Mouse (Mus musculus) hindbrain, embryonic 10.5 days (tissue): ENCODE measurements around the gene A4galt. TPM values are rescaled to one million over a fixed set of nuclear protein-coding genes. Genes with fewer than 3 reads are reported as not detected.

Experiments
- DNase-seq: peaks from one replicate; pipeline ENCODE4 v3.0.0-alpha.2; 2017; ENCODE audit warnings: low spot score
- H3K27ac ChIP-seq: fragments of 300-500 bp; sonication (generic); 2 replicates; pipeline ENCODE4 v1.5.1; 2016; ENCODE audit warnings: mild to moderate bottlenecking, moderate library complexity
- H3K27me3 ChIP-seq: fragments of 300-500 bp; sonication (generic); 2 replicates; pipeline ENCODE4 v1.6.1; 2016; ENCODE audit warnings: mild to moderate bottlenecking; ENCODE audit not compliant: poor library complexity, insufficient read depth, severe bottlenecking
- H3K36me3 ChIP-seq: fragments of 300-500 bp; sonication (generic); 2 replicates; pipeline ENCODE4 v1.6.1; 2016; ENCODE audit warnings: mild to moderate bottlenecking, moderate library complexity
- H3K4me1 ChIP-seq: fragments of 300-500 bp; sonication (generic); replicated peaks from 2 replicates; pipeline ENCODE4 v1.6.1; 2016; ENCODE audit warnings: mild to moderate bottlenecking
- H3K4me3 ChIP-seq: fragments of 300-500 bp; sonication (generic); 2 replicates; pipeline ENCODE4 v1.5.1; 2016; ENCODE audit warnings: mild to moderate bottlenecking, moderate library complexity
- H3K9me3 ChIP-seq: fragments of 300-500 bp; sonication (generic); 2 replicates; pipeline ENCODE4 v1.6.1; 2016; ENCODE audit warnings: mild to moderate bottlenecking, moderate library complexity
- WGBS: fragments of 180-500 bp; shearing (Covaris S2); methylation state at CpG from one replicate; pipeline ENCODE4 v1.1.7; 2016; 5-methylcytosine and 5-hydroxymethylcytosine counted together
- polyA plus RNA-seq: library from polyadenylated mRNA; unstranded; fragments of >200 nt; fragmentation: Nextera tagmentation; extraction: Ambion mirVana; gene quantifications from 2 replicates; pipeline ENCODE4 v1.2.1, GENCODE M21; 2016

A4galt gene
- polyA plus RNA-seq, 1 experiment from 2014 or later: 1.5 TPM

GRCm38 (mm10) chr15:83210229-83210628, 41.3 kb downstream of the A4galt start:
- DNase-seq: peak; percentile 62
- Histone ChIP-seq H3K4me1 (peaks cover 14% of the 10 kb centered on the region), H3K27me3 (peaks cover 16% of the 10 kb centered on the region), H3K27ac (no peak overlapping the region), H3K4me3 (peak overlapping the region; percentile 37), H3K9me3 (no peaks in the 10 kb centered on the region), H3K36me3 (no peaks in the 10 kb centered on the region)
- 21% methylated on average over 11 of the region's 11 CpGs for WGBS

GRCm38 (mm10) chr15:83209719-83210118, 41.9 kb downstream of the A4galt start:
- Histone ChIP-seq H3K27me3 (peaks cover 16% of the 10 kb centered on the region), H3K36me3 (no peaks in the 10 kb centered on the region), H3K27ac (no peak overlapping the region), H3K4me3 (peak overlapping the region; percentile 37), H3K9me3 (no peaks in the 10 kb centered on the region), H3K4me1 (peaks cover 16% of the 10 kb centered on the region)
- DNase-seq: no peak
- 16% methylated on average over 10 of the region's 10 CpGs for WGBS

GRCm38 (mm10) chr15:83209092-83209695, 42.4 kb downstream of the A4galt start:
- 40% methylated on average over 4 of the region's 4 CpGs for WGBS
- Histone ChIP-seq H3K4me3 (peak overlapping the region; percentile 37), H3K4me1 (peaks cover 21% of the 10 kb centered on the region), H3K9me3 (no peaks in the 10 kb centered on the region), H3K36me3 (no peaks in the 10 kb centered on the region), H3K27ac (no peak overlapping the region), H3K27me3 (peaks cover 16% of the 10 kb centered on the region)
- peak; percentile 19 for DNase-seq

- Histone ChIP-seq H3K36me3 (no peaks in the 10 kb centered on the region), H3K27me3 (peaks cover 14% of the 10 kb centered on the region), H3K27ac (peak overlapping the region; percentile 67), H3K9me3 (no peaks in the 10 kb centered on the region), H3K4me3 (peak overlapping the region; percentile 34), H3K4me1 (peaks cover 17% of the 10 kb centered on the region)
- DNase-seq: peak; percentile 40
- 33% methylated on average over 10 of the region's 10 CpGs for WGBS
Observed at GRCm38 (mm10) chr15:83204731-83205451, 46.7 kb downstream of the A4galt start.

- Histone ChIP-seq H3K4me3 (no peak overlapping the region), H3K36me3 (no peaks in the 10 kb centered on the region), H3K27ac (peak overlapping the region; percentile 23; the same call in 1 of the 2 replicates), H3K27me3 (no peaks in the 10 kb centered on the region; the same call in none of the 2 replicates), H3K9me3 (no peaks in the 10 kb centered on the region), H3K4me1 (peaks cover 9% of the 10 kb centered on the region)
- 71% methylated on average over 4 of the region's 4 CpGs for WGBS
- DNase-seq: no peak
Observed at GRCm38 (mm10) chr15:83202412-83202811, 49.2 kb downstream of the A4galt start.

GRCm38 (mm10) chr15:83193413-83193812, 58.2 kb downstream of the A4galt start:
- H3K4me1 ChIP-seq: no peaks in the 10 kb centered on the region
- no peaks in the 10 kb centered on the region for H3K27me3 ChIP-seq
- H3K4me3 ChIP-seq: no peak overlapping the region
- H3K36me3 ChIP-seq: no peaks in the 10 kb centered on the region
- no peak for DNase-seq
- H3K27ac ChIP-seq: no peak overlapping the region
- WGBS: 93% methylated on average over 4 of the region's 4 CpGs
- no peaks in the 10 kb centered on the region for H3K9me3 ChIP-seq

- 77% methylated on average over 5 of the region's 5 CpGs for WGBS
- H3K9me3 ChIP-seq: no peaks in the 10 kb centered on the region
- peaks cover 9% of the 10 kb centered on the region for H3K4me1 ChIP-seq
- no peaks in the 10 kb centered on the region for H3K36me3 ChIP-seq
- H3K4me3 ChIP-seq: no peak overlapping the region
- H3K27ac ChIP-seq: no peak overlapping the region
- no peak for DNase-seq
- H3K27me3 ChIP-seq: no peaks in the 10 kb centered on the region
Observed at GRCm38 (mm10) chr15:83182351-83182750, 69.2 kb downstream of the A4galt start.

- no peak for DNase-seq
- Histone ChIP-seq H3K4me1 (peaks cover 9% of the 10 kb centered on the region), H3K4me3 (no peak overlapping the region), H3K9me3 (no peaks in the 10 kb centered on the region), H3K36me3 (no peaks in the 10 kb centered on the region), H3K27me3 (no peaks in the 10 kb centered on the region), H3K27ac (no peak overlapping the region)
- WGBS: 59% methylated on average over 4 of the region's 4 CpGs
Observed at GRCm38 (mm10) chr15:83181800-83182330, 69.7 kb downstream of the A4galt start.

GRCm38 (mm10) chr15:83180004-83180403, 71.6 kb downstream of the A4galt start:
- 90% methylated on average over 6 of the region's 6 CpGs for WGBS
- no peak for DNase-seq

More at GRCm38 (mm10) chr15:83180004-83180403, 71.6 kb downstream of the A4galt start:
- Histone ChIP-seq H3K4me3 (no peak overlapping the region), H3K4me1 (peaks cover 9% of the 10 kb centered on the region), H3K36me3 (no peaks in the 10 kb centered on the region), H3K27ac (no peak overlapping the region), H3K9me3 (no peaks in the 10 kb centered on the region), H3K27me3 (no peaks in the 10 kb centered on the region)

Other genes with a start within 250 kb of the A4galt start
- gene Nfam1, start 218.5 kb downstream of the A4galt start, polyA plus RNA-seq: 2.8 and 3.6 TPM in 2 replicates
- 57.1 and 58.9 TPM in 2 replicates for gene Serhl, start 162.3 kb downstream of the A4galt start, polyA plus RNA-seq
- 85.3 and 85.4 TPM in 2 replicates for gene Rrp7a, start 129.0 kb downstream of the A4galt start, polyA plus RNA-seq
- gene Poldip3, start 102.4 kb downstream of the A4galt start, polyA plus RNA-seq: 180 and 190 TPM in 2 replicates
- 240 and 270 TPM in 2 replicates for gene Cyb5r3, start 79.2 kb downstream of the A4galt start, polyA plus RNA-seq
- gene Arfgap3, start 98.5 kb upstream of the A4galt start, polyA plus RNA-seq: 33.1 and 36.9 TPM in 2 replicates
- gene Pacsin2, start 212.8 kb upstream of the A4galt start, polyA plus RNA-seq: 53.3 and 57.7 TPM in 2 replicates